Mouse (Mus musculus) heart, postnatal 14 days (tissue): ENCODE measurements around the gene Dusp9. TPM values are rescaled to one million over a fixed set of nuclear protein-coding genes. Genes with fewer than 3 reads are reported as not detected.

ENCODE experiments used
- DNase-seq, 2 experiments: peaks; one replicate each; pipeline ENCODE4 v3.0.0; 2021 to 2022
- intact Hi-C: fragments of 180-260 bp; cut with DNase I; formaldehyde crosslinking; loops from one replicate; pipeline ENCODE4 v1.15.1; 2025
- long read RNA-seq, 2 experiments: library from polyadenylated mRNA; stranded (forward); transcript quantifications; one replicate each; pipeline ENCODE4 v2.0.0; 2021
- total RNA-seq, 2 experiments: library from RNA; stranded (reverse); gene quantifications; 2 replicates each; pipeline ENCODE4 v1.2.3; 2021

The Dusp9 gene
- total RNA-seq = not detected
- long read RNA-seq, experiment 1 = 0 reads
- long read RNA-seq, experiment 2 = 0 reads

DNA sequence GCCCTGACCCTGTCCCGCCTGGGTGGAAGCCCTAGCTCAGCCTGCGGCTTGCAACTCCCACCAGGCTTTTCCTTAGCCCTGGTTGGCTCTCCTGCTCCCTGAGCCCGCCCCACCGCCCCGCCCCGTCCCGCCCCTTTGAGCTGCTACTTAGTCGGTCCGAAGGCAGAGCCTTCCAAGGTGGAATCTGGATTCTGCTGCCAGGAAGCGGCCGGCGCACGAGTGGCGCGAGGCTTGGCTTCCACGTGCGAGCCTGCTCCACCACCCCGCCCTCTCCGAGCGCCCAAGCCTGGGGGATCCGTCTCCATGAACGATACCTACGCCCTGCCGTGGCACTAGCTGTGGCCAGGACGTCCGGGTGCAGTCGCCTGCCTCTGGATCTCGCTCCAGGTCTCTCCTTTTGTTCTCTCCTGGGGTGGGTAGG is at the start of gene Dusp9:
Gene Dusp9, plus strand, starts transcription at position 165 of the 421 bp plus-strand sequence.
- intact Hi-C loops = no loop called here
- DNase-seq = peak; percentile 12 to 45

- intact Hi-C loops = loop anchor here (5.0 kb wide), 1 partner anchor 64 kb away; no protein-coding TSS in a partner anchor
These were observed 46.0 kb upstream of the Dusp9 start for GRCm38 (mm10) chrX:73593212-73593611.

DNA sequence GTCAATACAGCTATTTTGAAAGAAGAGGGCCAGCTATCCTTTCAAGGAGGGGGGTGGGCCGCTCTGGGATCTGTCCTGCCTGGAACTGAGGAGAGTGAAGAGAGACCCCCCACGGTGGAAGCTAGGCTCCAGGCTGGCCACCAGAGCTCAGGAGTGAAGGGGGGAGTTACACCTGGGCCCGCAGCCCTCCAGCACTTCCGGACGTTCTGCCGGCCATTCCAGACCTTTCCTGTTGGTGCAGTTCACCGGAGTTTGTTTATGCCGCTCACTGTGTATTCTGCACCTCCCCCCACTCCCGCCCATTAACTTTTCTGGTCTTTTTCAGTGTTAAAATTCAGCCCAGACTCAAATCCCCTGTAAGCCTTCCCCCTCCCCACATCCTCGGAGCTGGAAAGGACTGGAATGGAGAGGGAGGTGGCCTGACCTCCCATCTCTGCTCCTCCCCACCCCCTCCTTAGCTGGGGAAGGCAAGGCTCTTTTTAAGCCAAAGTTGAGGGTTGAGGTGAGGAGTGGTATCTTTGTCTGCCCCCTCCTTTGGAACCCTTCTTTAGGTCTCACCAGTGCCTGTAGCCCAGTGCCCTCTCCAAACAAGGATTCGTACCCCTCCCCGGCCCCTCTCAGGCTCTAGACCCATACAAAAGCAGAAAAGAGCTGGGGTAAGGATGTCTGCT is 44.6 kb upstream of the Dusp9 start:
- no peak for DNase-seq
- intact Hi-C loops = loop anchor here (5.0 kb wide), 1 partner anchor 63 kb away; no protein-coding TSS in a partner anchor

More at GRCm38 (mm10) chrX:73593212-73593611, 46.0 kb upstream of the Dusp9 start:
- peak; percentile 1 to 37 for DNase-seq

DNA sequence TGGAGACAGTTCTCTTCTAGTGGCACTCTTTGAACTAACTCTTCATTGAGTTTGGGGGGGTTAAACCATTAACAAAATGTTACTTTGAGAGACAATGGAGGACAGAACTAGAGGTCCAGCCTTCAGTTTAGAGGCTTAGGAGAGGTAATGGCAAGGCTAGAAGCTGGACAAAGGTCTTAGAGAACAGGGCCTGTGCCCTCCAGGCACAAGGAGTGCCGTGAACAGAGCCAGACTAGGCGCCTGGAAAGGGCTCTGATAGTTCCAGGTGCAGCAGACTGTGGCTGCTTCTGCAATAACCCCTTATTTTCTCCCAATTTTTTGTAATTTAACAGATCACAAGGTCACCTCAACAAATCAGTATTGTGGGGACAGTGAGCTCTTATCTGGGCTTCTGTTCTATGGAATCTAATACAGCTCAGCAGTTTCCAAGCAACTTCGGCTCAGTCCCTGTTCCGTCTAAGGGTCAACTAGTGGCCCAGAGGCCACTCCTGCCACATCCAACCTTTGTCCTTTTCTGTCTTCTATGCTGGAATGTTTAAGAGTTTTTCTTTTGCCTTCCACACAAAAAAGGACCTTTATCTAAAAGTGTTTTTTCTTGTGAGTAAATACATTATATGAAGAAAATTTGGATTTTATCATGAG is 43.8 kb upstream of the Dusp9 start:
- intact Hi-C loops = no loop called here
- DNase-seq = no peak

- intact Hi-C loops = no loop called here
- DNase-seq = no peak
These were observed 37.8 kb upstream of the Dusp9 start for GRCm38 (mm10) chrX:73601456-73601855.

DNA sequence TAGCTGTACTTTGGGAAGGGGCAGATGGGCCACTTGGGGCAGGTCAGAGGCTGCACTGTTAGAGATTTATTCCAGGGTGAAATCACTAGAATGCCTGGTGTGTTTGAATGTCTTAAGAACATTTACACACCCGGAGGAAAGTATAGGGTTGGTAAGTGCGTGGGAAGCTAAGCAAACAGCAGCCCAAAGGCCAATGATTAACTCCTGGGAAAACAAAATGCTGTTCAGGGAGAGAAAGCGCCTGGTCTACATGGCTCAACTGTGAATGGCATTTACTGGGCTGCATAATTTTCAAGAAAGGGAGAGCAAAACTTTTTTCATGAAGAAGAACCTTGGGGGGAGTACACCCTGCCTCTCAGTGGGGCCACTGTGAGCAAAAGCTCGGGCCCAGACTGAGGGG is 25.6 kb upstream of the Dusp9 start:
- DNase-seq = no peak
- intact Hi-C loops = no loop called here

GRCm38 (mm10) chrX:73615876-73616275 is 23.3 kb upstream of the Dusp9 start:
- intact Hi-C loops = no loop called here

GRCm38 (mm10) chrX:73619401-73619800 is 19.8 kb upstream of the Dusp9 start:
- intact Hi-C loops = no loop called here
- no peak for DNase-seq

More at GRCm38 (mm10) chrX:73615876-73616275, 23.3 kb upstream of the Dusp9 start:
- DNase-seq = no peak

DNA sequence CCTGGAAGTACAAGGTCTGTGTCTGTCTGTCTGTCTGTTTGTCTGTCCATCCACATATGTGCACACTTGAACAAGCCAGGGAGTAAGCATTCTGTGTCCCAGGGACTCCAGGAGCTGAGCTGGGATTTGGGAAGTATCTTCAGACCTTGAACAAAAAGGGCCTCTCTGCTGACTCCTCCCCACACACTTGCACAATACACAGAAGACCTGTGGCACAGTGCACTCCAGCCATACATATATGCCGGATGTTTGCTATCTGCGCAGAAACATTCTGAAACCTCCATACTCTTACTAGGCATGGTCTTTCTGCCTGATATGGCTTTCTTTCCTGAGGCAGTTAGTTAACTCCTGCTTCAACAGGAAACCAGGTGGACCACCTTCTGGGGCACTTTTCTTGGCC is 19.3 kb upstream of the Dusp9 start:
- intact Hi-C loops = no loop called here
- DNase-seq = no peak

- no peak for DNase-seq
- intact Hi-C loops = no loop called here
These were observed 12.2 kb upstream of the Dusp9 start for GRCm38 (mm10) chrX:73626981-73627380.

- intact Hi-C loops = no loop called here
- no peak for DNase-seq
These were observed 3.8 kb upstream of the Dusp9 start for GRCm38 (mm10) chrX:73635425-73635824.

- intact Hi-C loops = no loop called here
- DNase-seq = peak in 1 of 2 experiments; percentile 10
These were observed 1.8 kb upstream of the Dusp9 start for GRCm38 (mm10) chrX:73637415-73637814.

GRCm38 (mm10) chrX:73639901-73640469 is 766 bp downstream of the Dusp9 start:
- intact Hi-C loops = no loop called here
- peak in 1 of 2 experiments; percentile 9 for DNase-seq

- no peak for DNase-seq
- intact Hi-C loops = no loop called here
These were observed 5.9 kb downstream of the Dusp9 start for GRCm38 (mm10) chrX:73645121-73645520.

- no peak for DNase-seq
- intact Hi-C loops = loop anchor here (5.0 to 10.0 kb wide), 2 partner anchors 196 to 599 kb away; partner anchors contain the start of gene Haus7
These were observed 11.7 kb downstream of the Dusp9 start for GRCm38 (mm10) chrX:73650869-73651268.

- intact Hi-C loops = loop anchor here (5.0 to 10.0 kb wide), 2 partner anchors 199 to 601 kb away; partner anchors contain the start of gene Haus7
These were observed 14.2 kb downstream of the Dusp9 start for GRCm38 (mm10) chrX:73653392-73653791.

GRCm38 (mm10) chrX:73654177-73654576 is 15.0 kb downstream of the Dusp9 start:
- intact Hi-C loops = loop anchor here (1.0 to 10.0 kb wide), 3 partner anchors 83 to 602 kb away; partner anchors contain the start of gene Haus7
- peak; percentile 61 to 73 for DNase-seq

More at GRCm38 (mm10) chrX:73653392-73653791, 14.2 kb downstream of the Dusp9 start:
- DNase-seq = no peak

- intact Hi-C loops = loop anchor here (5.0 to 10.0 kb wide), 2 partner anchors 63 to 201 kb away; partner anchors contain the start of gene Haus7
- peak; percentile 20 to 35 for DNase-seq
These were observed 16.3 kb downstream of the Dusp9 start for GRCm38 (mm10) chrX:73655529-73655928.

GRCm38 (mm10) chrX:73658391-73658790 is 19.2 kb downstream of the Dusp9 start:
- intact Hi-C loops = loop anchor here (5.0 to 10.0 kb wide), 2 partner anchors 66 to 204 kb away; partner anchors contain the start of gene Haus7

GRCm38 (mm10) chrX:73658936-73659574 is 19.8 kb downstream of the Dusp9 start:
- DNase-seq = no peak
- intact Hi-C loops = loop anchor here (5.0 to 10.0 kb wide), 2 partner anchors 67 to 204 kb away; partner anchors contain the start of gene Haus7

More at GRCm38 (mm10) chrX:73658391-73658790, 19.2 kb downstream of the Dusp9 start:
- DNase-seq = no peak
